Mouse (Mus musculus) adrenal gland, adult (tissue): ENCODE data around the gene Paip2b.
"Not testable (repeated sequence)": the region's sequence is repeated elsewhere in the genome, so short reads cannot be mapped to it uniquely, and the experiment has no call there.

Experiments
- DNase-seq, 2 experiments: peaks; one replicate each; pipeline ENCODE4 v3.0.0; 2022 to 2023; ENCODE audit warnings: low spot score in 1 of 2; ENCODE audit not compliant: inconsistent age in 2 of 2

The Paip2b gene

DNA sequence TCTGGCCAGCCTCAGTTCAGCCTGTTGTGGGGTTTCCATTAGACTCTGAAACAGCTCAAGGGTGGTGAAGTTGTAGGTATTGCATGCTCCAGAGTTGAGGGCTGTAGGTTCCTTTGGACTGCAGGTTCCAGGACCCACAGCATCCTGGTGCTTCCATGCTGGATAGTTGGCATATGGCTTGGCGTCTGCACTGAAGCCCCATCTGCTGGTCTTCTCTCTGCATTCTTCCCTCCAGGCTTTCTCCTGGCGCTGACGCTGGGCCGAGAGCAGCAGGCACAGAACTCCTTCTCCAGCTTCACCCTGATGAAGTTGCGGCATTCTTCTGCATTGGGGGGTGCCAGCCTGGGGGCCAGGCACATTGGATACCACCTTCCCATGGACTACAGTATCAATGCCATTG, 29.5 kb downstream of the Paip2b start:
- DNase-seq, result no peak

DNA sequence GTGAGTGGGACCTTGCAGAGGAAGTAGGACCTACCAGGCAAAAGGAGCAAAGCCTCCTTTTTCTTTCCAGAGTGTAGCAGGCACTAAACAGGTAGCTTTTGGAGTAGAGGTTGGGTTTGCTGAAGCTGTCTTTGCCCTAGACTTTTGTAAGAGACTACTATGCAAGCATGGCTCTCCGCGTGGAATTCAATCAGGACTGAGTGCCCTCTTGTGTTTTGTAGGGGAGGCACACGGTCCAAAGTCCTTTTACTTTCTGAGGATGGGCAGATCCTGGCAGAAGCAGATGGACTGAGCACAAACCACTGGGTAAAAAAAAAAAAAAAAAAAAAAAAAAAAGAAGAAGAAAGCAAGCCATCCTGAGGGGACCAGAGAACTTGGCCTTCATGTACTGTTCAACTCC, 34.9 kb downstream of the Paip2b start:
- DNase-seq, result no peak

DNA sequence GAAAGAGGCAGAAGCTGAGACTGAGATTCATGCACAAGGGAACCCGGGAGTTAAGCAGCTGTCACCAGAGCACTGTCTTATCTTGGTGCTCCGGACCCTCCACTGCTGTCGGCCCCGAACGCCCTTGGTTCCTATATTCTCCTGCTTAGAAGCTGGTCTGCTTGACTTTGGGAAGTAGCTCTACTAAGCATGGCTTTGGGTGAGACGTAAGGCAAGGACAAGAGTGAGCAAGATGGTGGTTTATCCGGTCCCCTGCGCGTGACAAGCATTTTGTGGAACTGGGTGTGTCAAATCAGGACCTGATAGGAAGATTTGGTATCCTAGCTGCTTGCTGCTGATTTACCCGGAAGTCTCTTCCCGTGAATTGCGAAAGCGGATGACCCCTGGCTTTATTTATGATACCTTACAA, 36.0 kb downstream of the Paip2b start:
- DNase-seq, result peak in 1 of 2 experiments; percentile 82

DNA sequence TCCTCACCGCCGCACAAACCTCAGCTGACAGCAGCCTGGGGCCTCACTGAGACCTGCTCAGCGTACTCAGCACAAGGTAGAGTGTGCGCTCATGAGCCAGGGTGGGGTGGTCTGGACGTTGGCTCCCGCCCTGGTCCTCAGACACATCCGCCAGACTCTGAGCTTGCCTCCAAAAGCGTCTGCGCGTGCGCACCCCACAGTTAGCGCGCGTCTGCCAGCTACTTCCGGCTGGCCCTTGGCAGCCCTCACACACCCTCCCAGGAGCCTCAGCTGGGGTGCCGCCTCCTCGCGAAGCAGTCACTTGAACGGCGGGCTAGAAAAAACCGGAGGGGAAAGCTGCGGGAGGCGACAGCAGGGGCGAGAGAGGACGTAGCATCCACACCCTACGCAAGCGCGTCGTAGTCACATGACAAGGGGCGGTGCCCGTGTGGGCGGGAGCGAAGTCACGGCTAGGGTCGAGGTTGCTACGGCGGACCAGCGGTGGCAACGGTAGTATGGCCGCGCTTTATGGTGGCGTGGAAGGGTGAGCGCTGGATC, 36.7 kb downstream of the Paip2b start, which contains the start of gene Nagk:
Nagk (plus strand) TSS at position 223 of the 537 bp plus-strand sequence.
- DNase-seq, result peak; percentile 97 to 99

DNA sequence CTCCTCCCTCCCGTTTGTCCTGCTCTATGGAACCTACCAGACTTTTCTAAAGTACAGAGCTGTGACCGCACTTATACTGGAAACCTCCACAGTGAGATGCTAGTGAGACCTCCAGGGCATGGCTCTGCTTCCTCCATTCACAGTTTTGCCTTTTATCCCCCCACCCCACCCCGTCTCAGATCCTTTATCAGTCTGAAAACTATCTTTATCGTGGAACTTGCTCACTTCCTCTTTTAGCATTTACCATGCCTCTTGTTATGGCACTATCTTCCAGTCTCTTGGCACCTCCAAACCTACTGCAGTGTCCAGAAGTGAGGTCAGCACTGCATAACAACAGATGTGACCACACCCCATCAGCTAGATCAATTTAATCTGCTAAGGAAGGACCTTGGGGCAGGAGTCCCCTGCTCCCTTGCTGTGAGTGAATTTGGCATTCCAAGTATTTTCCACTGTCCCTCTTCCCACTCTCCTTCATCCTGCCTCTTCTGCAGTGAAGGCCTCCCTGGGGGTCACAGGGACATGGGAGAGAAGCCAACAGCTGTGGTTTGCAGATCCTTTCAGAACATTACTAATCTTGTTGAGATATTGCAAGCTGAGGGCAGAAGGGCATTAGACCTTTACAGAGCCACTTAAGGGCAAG, 40.2 kb downstream of the Paip2b start:
- peak in 1 of 2 experiments; percentile 11 for DNase-seq

DNA sequence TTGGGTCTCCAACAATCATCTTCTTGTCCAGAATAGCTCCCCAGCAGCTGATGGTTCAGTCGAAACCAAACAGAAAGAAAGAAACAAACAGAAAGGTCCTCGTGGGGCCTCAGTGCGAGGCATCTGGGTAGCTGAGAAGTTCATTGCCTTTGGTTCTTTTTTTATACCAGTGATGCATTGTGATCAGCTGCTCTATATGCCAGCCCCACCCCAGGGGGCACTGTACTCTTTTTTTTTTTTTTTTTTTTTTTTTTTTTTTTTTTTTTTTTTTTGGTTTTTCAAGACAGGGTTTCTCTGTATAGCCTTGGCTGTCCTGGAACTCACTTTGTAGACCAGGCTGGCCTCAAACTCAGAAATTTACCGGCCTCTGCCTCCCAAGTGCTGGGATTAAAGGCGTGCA, 41.0 kb downstream of the Paip2b start:
- DNase-seq, result not testable (repeated sequence)

DNA sequence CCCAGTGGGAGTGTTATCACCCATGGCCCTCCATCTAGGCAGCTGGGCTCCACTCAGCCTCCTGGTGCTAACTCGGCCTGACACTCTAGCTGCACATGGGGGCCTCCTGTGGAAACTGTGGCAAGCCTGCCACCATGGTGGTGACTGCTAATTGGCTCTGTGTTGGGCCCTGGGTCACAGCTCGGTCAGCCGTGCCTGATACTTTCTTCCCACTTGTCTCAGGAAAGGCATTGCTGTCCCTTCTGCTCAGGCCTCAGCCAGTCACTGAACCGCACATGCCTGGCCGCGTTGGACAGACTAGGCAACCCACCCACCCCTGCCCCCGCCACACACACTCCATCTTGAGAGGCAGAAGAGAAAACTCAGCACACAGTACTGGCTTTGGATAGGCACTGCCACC, 43.0 kb downstream of the Paip2b start:
- no peak for DNase-seq

DNA sequence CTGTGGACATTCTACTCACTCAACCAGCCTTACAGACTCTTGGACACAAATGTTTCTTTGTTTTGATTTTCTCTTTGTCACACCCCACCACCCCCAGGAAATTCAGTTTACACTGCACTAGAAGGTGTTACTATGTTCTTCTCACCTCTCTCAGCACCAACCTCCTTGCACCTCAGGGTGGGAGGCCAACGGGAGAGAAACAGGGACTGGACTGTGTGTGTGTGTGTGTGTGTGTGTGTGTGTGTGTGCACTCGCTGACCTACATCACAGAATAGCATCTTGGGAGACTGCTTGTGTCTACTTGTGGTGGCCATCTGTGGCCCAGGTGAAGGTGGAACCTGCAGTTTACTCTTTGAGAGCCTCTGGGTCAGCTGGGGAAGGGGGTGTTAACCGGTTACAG, 45.1 kb downstream of the Paip2b start:
- no peak for DNase-seq

DNA sequence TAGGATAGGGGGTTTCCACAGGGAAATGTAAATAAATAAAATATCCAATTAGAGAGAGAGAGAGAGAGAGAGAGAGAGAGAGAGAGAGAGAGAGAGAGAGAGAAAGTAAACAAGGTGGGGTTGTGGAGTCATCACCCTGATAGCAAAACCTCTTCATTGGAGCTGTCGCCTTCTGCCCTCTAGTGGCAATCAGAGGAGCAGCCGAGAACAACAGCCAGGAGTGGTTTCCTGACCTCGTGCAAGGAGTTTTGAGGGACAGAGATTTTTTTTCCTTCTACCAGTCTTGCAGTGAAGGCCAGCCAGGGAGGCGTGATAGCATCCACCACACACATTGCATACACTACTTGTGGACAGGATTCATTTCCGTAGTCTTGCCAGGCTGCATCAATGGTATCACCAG, 52.5 kb downstream of the Paip2b start:
- DNase-seq, result peak; percentile 72 to 88

DNA sequence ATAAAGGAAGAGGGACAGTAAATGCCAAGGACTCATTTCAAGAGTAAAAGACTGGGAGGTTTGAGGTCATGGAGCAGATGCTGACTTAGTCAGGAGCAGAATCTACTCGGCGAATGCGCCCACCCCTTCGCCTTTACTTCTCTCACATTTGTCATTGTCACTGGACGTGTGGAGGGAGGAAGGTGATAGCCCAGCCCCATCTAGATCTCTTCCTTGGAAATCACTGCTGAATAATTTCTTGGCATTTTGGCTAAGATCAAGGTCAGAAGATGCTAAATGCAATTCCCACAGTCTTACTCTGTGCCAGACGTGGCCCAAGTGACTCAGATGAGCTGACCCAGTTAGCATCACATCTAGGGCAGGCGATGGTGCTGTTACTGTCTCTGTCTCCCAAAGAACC, 53.2 kb downstream of the Paip2b start:
- peak; percentile 83 to 93 for DNase-seq

DNA sequence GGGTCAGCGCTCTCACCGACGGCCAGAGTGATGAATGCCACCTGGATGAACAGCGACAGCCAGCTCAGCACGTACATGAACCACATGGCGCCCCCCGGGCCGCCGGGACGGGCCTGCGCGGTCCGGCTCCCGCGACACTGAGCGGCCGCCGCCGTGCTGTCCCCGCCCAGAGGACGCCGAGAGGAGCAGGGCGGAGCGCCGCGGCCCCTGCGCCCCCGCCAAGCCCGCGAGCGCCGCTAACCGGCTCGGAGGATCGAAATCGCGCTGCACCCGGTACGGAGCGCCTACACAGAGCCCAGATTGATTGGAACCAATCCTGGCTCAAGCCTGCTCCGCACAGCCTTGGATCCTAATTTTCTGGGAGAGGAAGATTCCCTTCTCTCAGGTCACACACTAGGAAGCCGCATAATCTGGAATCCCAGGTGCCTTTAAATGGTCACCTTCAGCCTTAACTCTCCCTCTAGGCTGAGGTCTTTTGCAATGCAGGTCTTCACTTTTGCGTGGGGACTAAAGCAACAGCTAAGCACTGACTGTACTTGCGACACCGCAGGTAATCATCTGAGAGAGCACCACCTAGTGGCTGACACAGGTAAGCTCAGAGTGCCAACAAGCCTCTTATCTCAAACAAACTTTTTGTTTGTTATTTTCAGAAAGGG, 55.8 kb downstream of the Paip2b start, which contains the start of gene Tex261:
Tex261 (minus strand) TSS at position 176 of the 656 bp plus-strand sequence.
- peak; percentile 94 to 97 for DNase-seq

DNA sequence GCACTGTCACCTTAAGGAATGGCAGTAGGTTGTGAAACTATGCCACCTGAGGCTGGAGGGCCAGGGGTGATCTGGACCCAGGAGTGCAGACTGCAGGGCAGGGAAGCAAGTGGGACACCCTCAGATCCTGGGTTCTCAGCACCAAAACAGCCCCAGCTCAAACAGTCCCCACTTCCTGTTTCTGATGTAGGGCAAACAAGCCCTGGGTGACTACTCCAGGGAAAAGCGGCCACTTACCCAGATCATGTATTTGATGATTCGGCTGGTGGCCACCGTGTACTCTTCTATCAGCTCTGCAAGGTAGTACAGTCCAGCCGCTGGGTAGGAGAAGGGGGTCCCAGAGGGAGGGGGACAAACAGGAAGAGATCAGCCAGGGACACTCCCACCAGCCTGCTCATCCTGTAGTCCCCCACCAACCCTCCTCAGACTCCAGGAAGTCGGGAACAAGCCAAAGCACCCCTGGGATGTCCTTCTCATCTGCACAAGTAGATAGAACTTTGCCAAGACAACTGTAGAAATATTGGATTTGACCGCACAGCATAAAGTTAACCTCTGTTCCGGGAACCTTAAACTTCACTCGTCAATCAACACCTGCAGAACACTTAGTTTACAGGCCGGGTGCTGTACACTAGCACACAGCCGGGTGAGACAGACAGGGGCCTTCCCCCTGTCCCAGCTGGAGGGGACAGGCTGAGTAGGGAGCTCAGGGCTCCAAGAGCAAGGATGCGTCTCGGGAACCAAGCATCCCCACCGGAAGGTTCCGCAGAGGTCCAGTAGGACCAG, 56.6 kb downstream of the Paip2b start:
- peak in 1 of 2 experiments; percentile 65 for DNase-seq

DNA sequence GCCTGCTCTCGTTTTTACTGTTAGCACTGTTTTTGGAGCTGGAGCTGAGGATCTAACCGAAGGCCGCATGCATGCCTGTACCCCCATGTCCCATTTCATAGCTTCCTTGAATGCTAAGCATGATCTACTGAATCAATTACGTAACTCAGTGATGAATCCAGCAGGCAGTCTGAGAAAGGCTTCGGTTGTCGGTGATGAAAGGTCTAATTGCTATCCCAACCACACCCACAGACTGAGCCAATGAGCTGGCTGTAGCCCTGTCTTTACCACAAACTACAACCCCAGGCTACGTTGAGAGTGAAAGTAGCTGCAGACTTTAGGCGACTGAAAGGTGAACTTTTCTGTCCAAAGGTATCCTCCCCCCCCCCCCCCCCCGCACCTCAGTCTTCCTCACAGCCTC, 57.4 kb downstream of the Paip2b start:
- DNase-seq, result no peak

DNA sequence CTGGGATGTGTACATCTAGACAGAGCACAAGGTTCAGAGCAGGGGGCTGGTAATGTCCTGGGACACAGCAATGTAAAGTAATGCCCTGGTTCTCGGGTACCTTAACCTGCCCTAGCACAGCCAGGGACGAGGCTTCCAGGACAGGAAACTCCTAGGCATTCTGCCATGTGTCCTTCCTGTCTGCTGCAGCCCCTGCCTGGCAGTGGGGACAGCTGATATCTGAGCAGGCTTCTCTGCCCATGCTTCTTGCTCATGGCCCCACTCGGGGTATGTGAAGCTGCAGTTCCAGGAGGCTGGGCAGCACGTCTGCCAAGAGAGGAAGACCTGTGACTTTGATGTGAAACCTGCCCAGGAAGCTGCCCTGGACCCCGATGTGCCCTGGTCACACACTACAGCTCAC, 63.1 kb downstream of the Paip2b start:
- no peak for DNase-seq

DNA sequence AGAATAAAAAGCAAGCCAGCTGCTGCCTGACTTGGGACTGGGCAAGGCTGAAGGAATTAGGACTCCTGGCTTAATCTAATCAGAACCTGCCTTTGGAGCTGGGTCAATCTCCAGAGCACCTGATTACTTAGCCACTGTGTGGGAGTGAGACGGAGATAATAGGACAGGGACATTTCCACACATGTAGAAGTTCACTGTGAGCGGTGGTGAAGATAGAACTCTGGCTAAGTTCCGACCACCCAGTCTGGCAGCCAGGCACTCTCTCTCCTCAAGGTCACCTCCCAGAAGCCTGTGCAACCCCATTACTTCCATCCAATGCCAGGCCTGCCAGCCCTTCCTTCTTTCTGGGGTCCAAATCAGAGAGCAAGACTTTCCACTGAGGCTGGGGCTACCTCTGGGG, 64.6 kb downstream of the Paip2b start:
- DNase-seq, result no peak

DNA sequence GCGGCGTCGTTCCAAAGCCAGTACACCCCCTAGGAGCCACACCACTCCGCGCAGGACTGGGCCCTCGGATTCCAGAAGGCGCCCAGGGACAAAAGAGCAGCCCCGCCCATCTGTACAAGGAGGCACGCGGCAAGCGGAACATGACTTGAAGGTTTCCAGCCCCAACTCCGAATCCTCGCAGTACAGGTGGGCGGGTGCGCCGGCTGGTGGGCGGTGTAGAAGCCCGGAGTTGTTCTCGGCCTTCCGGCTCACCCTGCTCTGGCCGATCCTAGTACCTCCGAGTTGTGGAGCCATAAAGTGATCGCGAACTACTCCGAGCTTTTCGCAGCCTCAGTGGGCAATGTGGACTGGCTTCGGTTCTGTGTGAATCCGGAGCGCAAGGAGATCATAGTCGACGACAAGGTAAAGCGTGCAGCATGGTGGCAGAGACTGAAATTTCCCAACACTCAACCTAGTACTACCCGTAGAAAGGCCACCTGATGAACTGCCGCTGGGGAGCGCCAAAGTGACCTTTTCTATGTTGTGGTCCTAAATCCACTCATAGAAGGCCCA, 68.6 kb downstream of the Paip2b start:
- DNase-seq, result peak; percentile 56 to 77

DNA sequence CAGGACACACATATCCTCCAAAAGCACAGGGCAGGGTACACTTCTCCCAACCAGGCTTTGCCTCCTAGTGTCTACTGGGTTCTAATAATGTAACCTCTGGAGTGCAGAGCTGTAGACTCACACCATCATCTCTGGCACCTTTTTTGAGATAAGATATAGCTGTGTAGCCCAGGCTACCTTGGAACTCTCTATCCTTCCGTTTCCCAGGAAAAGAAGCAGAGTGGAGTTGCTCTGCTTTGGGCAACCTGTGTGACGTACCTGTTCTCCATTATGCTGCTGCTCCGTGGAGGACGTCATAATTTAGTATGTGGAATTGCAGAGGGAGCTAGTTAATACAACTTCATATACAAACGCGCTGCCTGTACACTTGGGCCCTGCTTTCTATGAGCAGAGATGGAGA, 69.2 kb downstream of the Paip2b start, which contains the start of gene Ankrd53:
Ankrd53 (plus strand) TSS at position 301 of the 400 bp plus-strand sequence.
- DNase-seq, result no peak

DNA sequence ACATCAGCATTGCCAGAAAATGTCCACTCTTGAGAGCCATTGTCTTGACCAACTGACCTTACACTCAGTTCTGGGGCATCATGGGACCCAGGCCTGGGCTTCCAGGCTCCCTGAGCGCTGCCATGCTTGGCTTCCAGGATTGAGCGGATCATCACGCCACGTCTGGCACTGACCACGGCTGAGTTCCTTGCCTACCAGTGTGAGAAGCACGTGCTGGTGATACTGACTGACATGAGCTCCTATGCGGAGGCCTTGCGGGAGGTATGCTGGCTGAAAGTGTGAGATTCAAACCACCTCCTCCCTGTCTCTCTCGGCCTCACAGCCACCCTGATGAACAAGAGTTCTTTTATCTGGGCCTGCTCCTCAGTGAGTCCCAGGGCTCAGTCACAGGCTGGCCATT, 75.5 kb downstream of the Paip2b start:
- DNase-seq, result no peak
